In genomic region chr4:150706793-150707724, GRCm38 (mm10) we compare ENCODE assay signal across 8 mouse cellular contexts. TPM values are rescaled to one million over a fixed set of nuclear protein-coding genes. Genes with fewer than 3 reads are reported as not detected.
DNase-seq lines count a peak whose midpoint lies in the region; ATAC-seq and TF ChIP-seq lines count a peak whose summit lies in the region.

No protein-coding gene starts in this region.

- no peak overlapping the region for H3K4me3 ChIP-seq in hindbrain, postnatal 0 days (ENCODE audit: low read length)
- no peak overlapping the region for H3K4me3 ChIP-seq in lung, adult 2 months (replicated peaks; ENCODE audit: extremely low read depth, low read depth, low read length)

- no peaks in the 10 kb centered on the region for H3K27me3 ChIP-seq in hindbrain, postnatal 0 days (ENCODE audit: insufficient read depth, low read length)

- H3K4me2 ChIP-seq in hindbrain, postnatal 0 days (ENCODE audit: low read depth, low read length), result no peak overlapping the region

- no peak overlapping the region for H3K9ac ChIP-seq in hindbrain, postnatal 0 days (replicated peaks; ENCODE audit: low read length)

- H3K9me3 ChIP-seq in hindbrain, postnatal 0 days (ENCODE audit: low read length), result no peaks in the 10 kb centered on the region

- H3K4me1 ChIP-seq in hindbrain, postnatal 0 days (ENCODE audit: insufficient read depth, low read length), result peaks cover 10% of the 10 kb centered on the region; the same call in 1 of the 2 replicates
- H3K4me1 ChIP-seq in lung, adult 2 months (ENCODE audit: control insufficient read depth, insufficient read depth, low read length), result peaks cover 13% of the 10 kb centered on the region

- ATAC-seq in hindbrain, postnatal 0 days, result 0 out of 2 replicates have a peak, but pooled peaks have one; percentile 22

- no peak overlapping the region for H3K27ac ChIP-seq in hindbrain, postnatal 0 days

- 64% methylated on average over 19 of the region's 19 CpGs for WGBS in hindbrain, postnatal 0 days
- WGBS in lung, adult 2 months, result 40% methylated on average over 19 of the region's 19 CpGs

- DNase-seq in adrenal gland, adult (ENCODE audit: inconsistent age in 2 of 2, low spot score in 1 of 2), result peak; percentile 85 to 95
- DNase-seq in fibroblast of lung, adult 2 months (ENCODE audit: low read depth), result peak; percentile 75
- no peak for DNase-seq in hindbrain, postnatal 0 days (ENCODE audit: low spot score)
- peak; percentile 48 for DNase-seq in lung, adult 2 months
- no peak for DNase-seq in cerebellum, postnatal 36 days
- DNase-seq in layer of hippocampus, postnatal 14 days (ENCODE audit: low spot score in 2 of 2), result no peak
- no peak for DNase-seq in spleen, adult 18-20 months
- DNase-seq in testis, postnatal 14 days (ENCODE audit: low spot score), result no peak

- no peaks in the 10 kb centered on the region for H3K36me3 ChIP-seq in hindbrain, postnatal 0 days (ENCODE audit: insufficient read depth, low read length)

- no peak for TF ChIP-seq CTCF in hindbrain, postnatal 0 days (IDR thresholded peaks at IDR 0.05; ENCODE audit: low read depth)
- no peak for TF ChIP-seq CTCF in lung, adult 2 months (IDR thresholded peaks at IDR 0.05; ENCODE audit: insufficient read depth, low read length)

- peak; percentile 3; the same call in 1 of the 2 replicates for TF ChIP-seq POLR2A in lung, adult 2 months (IDR thresholded peaks at IDR 0.05; ENCODE audit: borderline replicate concordance, extremely low read depth, low read depth, low read length)

RNA-seq across cellular contexts. Expression of gene Slc45a1, which starts 55.1 kb away (rescaled TPM):
- 49.6 and 51.3 TPM in 2 replicates for total RNA-seq in hindbrain, postnatal 0 days (2014; rRNA removed)
- polyA plus RNA-seq in hindbrain, postnatal 0 days (2015; fragmentation: Nextera tagmentation; extraction: Ambion mirVana), result 41.7 and 47.5 TPM in 2 replicates
- 0.05 TPM in 1 of 2 replicates, not detected in the other for polyA plus RNA-seq in lung, adult 2 months (2012; rRNA removed)
- 10 to 100 TPM; 43.3 to 48.1 TPM for total RNA-seq in layer of hippocampus, postnatal 14 days (2021)

Comparison
In these comparisons a context has a peak if more than half of its experiments do, and no peak if none do; other contexts are left out.
1. DNase-seq: peak in adrenal gland, adult (2 of 2), fibroblast of lung, adult 2 months (single experiment) and lung, adult 2 months (single experiment); none in hindbrain, postnatal 0 days (single experiment), cerebellum, postnatal 36 days (0 of 2), layer of hippocampus, postnatal 14 days (0 of 2), spleen, adult 18-20 months (0 of 2) and testis, postnatal 14 days (single experiment).